Mouse (Mus musculus): ENCODE results near the gene Tmigd3.

Tmigd3 gene

DNA sequence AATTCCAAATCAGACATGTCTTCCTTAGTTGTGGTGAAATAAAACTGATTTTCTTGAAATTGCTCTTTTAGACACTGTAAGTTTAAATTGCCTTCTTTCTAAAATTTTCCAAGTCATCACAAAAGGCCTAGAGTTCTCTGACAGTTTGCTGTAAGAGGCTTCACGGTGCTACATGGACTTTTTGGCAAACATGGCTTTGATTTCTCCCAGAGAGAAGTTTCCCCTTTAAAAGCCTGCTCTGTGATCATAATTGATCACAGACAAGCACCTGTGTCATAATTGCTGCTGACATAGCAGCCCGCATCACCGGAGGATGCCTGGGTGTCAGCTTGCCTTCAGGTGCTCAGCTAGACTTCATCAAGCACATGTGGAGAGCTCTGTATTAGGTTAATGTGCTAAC is at the start of gene Tmigd3, which contains the start of gene Adora3:
Gene Tmigd3 (plus strand): TSS at position 346 of the 400 bp plus-strand sequence.
Gene Adora3 (plus strand): TSS at position 301 of the 400 bp plus-strand sequence.
- DNase-seq (ENCODE audit: low spot score) = no peak

GRCm38 (mm10) chr3:105821504-105821903 is 49.2 kb upstream of the Tmigd3 start:
- DNase-seq (ENCODE audit: low spot score) = no peak

DNA sequence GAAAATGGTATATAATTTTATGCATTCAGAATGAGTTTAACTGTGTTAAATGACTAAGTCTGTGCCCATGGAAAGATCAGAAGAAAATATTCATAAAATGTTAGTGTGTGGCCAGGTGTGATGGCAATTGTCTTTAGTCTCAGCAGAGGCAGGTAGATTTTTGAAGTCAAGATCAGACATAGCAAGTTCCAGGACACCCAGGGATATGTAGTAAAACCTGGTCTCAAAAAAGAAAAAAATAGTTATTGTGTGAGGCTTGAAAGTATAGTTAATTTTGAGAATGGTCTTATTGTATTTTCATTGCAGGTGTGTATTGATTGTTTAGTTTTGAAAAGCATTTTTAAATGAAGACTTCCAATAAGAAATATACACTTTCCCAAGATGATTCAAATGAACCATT is 47.1 kb upstream of the Tmigd3 start:
- DNase-seq (ENCODE audit: low spot score) = no peak

- DNase-seq (ENCODE audit: low spot score) = peak; percentile 20
These were observed 46.6 kb upstream of the Tmigd3 start for GRCm38 (mm10) chr3:105824103-105824502.

GRCm38 (mm10) chr3:105824704-105825103 is 46.0 kb upstream of the Tmigd3 start:
- no peak for DNase-seq (ENCODE audit: low spot score)

DNA sequence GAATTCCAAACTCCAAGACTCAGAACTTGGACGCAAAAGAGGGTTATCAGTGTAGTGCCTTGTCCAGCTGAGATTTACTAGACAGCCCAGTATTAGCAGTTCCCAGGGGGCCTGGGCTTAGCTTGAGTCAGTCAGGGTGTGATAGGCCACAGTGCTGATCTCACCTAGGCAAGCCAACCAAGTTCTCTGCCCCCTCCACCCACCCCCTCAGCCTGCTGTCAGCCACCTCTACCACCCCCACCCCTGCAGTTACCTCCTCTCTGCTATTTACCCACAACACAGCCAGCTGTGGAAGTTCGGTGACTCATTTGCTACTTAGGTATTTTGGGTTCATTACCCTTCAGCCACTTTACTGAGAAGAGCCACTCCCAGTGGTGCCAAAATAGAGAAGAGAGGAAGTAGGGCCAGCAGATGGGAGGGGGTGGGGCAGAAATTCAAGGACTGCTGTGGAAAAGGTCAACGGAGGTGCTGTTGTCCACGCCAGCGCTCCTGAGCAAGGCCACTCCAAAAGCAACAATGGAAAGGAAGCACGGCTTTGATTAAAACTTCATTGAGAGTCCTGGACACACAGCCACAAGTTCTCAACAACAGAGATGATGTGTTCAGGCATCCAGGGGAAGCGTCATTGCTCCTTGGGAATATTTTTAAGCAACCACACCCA is 45.1 kb upstream of the Tmigd3 start:
- no peak for DNase-seq (ENCODE audit: low spot score)

- DNase-seq (ENCODE audit: low spot score) = no peak
These were observed 39.1 kb upstream of the Tmigd3 start for GRCm38 (mm10) chr3:105831584-105831983.

DNA sequence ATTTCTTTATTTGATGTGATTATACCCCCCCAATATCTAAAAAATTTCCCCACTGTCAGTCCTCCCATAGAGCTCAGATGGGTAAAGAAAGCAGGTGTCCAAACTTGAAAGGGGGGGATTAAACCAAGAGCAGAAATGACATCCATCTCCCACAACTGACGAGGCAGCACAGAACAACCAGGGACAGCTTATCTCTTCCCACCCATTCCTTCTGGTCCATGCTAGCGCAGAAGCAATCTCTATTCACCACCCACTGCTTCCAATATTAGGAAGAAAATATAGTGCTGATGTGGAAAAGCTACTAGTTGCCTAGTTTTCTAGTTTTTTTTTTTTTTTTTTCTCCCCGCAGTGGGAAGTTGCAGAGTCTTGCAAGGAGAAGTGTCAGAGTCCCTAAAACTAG is 34.8 kb upstream of the Tmigd3 start:
- DNase-seq (ENCODE audit: low spot score) = no peak

GRCm38 (mm10) chr3:105836883-105837282 is 33.8 kb upstream of the Tmigd3 start:
- DNase-seq (ENCODE audit: low spot score) = no peak

- DNase-seq (ENCODE audit: low spot score) = no peak
These were observed 32.0 kb upstream of the Tmigd3 start for GRCm38 (mm10) chr3:105838655-105839054.

- no peak for DNase-seq (ENCODE audit: low spot score)
These were observed 30.9 kb upstream of the Tmigd3 start for GRCm38 (mm10) chr3:105839836-105840235.

DNA sequence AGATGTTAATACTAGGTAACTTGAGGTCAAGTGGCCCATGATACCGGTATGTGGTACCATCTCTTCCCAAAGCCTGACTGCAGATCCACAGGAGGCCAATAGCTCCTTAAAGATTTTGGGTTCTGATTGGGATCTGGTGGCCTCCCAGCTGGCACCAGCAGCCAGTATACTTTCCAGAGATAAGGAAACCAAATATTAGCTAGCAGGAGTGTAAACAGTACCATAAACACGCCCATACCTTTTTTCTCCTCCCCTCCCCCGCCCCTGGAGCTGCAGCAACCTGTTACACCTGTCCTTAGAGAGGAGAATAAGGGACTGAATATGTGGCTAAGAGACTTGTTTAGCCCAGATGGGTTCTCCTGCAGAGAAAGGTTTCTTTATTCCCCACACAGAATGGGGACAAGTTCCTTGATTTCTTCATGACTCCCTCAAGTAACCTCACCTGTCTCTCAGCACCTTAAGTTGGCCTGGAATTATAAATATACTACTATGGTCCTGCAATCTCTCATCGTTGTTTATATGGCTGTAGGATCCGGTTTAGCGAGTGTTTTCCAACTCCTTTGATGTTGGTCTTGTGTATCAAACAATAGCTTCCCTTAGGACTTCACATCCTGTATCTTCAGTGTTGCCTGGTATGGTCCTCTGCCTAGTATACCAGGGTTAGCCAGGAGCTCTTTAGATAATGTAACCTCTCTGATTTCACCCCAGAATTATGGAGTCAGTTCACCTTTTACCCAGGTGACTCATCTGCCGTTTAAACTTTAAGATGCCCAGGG is 24.2 kb upstream of the Tmigd3 start:
- no peak for DNase-seq (ENCODE audit: low spot score)

DNA sequence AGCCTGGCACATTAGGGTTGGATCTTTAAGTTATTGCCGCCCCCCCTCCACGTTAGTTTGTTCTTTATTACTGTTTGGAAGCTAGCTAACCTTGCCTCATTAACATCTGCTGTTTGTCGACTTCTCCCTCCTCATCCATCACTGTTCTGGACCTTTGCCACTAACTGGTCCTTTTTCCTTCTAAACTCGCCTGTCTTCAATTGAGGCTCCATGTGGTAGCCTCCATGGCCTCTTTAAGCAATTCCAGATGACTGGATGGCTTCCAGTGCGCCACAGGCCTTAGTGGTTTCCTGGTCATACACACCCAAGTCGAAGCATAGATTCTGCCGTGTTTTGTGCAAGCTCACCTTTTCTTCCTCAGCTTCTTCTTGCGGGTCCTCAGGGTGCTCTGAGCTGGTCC is 16.9 kb upstream of the Tmigd3 start:
- DNase-seq (ENCODE audit: low spot score) = peak; percentile 74

GRCm38 (mm10) chr3:105854786-105855185 is 15.9 kb upstream of the Tmigd3 start:
- DNase-seq (ENCODE audit: low spot score) = no peak

GRCm38 (mm10) chr3:105857513-105857912 is 13.2 kb upstream of the Tmigd3 start:
- DNase-seq (ENCODE audit: low spot score) = no peak

DNA sequence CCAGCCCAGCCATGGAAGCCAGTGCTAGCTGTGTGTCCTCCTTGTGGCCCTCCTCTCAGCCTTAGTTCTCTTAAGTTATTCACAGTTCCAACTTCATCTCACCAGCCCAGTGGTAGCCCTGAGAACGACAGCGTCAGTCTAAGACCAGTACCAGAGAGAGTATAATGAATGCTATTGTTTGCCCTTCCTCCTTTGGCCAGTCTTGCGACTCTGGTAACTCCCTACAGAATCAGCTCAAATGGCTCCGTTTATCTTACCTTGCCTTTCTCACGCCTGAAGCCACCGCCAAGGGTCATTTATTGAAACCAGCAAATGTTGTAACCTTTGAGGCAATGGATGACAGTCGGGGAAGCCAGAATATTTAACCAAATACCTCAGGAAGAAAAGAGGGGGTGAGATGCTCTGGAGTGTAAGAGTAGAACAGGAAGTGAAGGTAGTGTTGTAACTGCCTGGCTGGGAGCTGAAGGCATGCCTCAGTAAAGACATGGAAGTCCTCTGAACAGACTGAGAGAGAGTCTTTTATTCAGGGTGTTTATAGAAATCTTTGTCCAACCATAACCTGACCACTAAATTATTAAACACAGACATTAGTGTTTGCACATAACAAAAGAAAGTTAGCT is 8.8 kb upstream of the Tmigd3 start:
- peak; percentile 13 for DNase-seq (ENCODE audit: low spot score)

DNA sequence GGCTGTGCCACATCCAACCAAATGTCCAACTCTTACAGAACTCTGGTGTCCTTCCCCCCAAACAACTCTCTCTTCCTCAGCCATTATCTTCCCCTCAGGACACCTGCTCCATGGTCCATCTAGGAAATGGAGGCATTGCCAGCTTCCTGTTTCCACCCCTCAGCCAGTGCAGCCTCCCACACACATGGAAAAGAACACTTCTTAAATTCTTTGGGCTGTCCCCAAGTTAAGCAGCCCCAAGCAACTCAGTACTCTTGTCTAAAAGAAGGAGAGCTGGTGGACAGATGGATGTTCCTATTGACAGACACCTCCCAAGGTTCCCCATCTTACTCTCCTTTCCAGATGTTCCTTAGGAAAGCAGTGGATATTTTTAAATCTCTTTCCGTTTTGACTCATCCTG is 6.6 kb upstream of the Tmigd3 start:
- no peak for DNase-seq (ENCODE audit: low spot score)

- DNase-seq (ENCODE audit: low spot score) = no peak
These were observed 5.6 kb upstream of the Tmigd3 start for GRCm38 (mm10) chr3:105865122-105865521.

- no peak for DNase-seq (ENCODE audit: low spot score)
These were observed 2.6 kb upstream of the Tmigd3 start for GRCm38 (mm10) chr3:105868135-105868534.

GRCm38 (mm10) chr3:105872034-105872433 is 1.3 kb downstream of the Tmigd3 start:
- no peak for DNase-seq (ENCODE audit: low spot score)

GRCm38 (mm10) chr3:105872579-105872978 is 1.9 kb downstream of the Tmigd3 start:
- DNase-seq (ENCODE audit: low spot score) = no peak

DNA sequence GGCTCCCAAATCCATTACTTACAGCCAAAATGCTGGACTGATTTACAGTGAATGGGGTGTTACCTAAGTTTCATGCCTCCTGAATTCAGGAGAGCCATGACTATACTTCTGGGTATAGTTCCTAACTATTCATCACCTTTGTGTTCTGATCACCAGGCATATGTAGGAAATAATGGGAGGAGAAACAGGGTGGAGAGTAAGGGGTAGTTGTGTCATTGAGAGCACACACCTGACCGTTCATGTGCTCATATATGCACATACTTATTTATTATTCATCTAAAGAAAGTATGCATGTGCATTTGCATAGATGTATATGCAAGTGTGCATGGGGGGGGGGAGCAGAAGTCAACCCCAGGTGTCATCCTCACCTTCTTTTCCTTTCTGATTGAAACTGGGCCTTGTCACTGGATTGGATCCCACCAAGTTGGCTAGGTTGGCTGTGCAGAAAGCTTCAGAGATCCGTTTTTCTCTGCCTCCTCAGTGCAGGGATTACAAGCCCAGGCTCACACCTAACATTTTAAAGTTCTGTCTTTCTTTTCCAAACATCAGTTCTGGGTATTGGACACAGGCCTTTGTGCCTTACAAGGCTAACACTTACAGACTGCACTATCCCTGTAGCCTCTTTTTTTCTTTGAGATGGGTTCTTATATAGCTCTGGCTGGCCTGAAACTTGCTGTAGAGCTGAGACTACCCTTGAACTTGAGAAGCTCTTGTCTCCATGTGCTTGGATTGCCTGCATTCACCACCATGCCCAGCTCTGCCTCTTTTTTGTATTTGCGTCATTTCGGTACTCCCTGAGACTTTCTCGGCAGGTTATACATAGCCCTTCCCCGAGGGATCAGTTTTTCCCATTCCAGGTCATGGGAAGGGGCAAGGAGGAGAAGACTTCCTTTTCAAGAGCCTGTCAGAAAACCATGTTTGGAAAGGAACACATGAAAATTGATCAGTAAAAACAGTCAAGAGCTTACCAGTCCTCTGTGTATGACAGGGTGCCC is 3.0 kb downstream of the Tmigd3 start:
- no peak for DNase-seq (ENCODE audit: low spot score)
